Mouse (Mus musculus) neural tube, embryonic 14.5 days (tissue): ENCODE data around the gene Itga1. TPM values are rescaled to one million over a fixed set of nuclear protein-coding genes. Genes with fewer than 3 reads are reported as not detected.

Experiments used
- ATAC-seq: fragments of 200-750 bp; cut with Nextera tagmentation; 2 replicates; pipeline ENCODE4 v1.8.0; 2017; ENCODE audit warnings: low read depth, mild to moderate bottlenecking, moderate TSS enrichment, moderate library complexity
- H3K27ac ChIP-seq: fragments of 300-500 bp; sonication (generic); 2 replicates; pipeline ENCODE4 v1.5.1; 2014; ENCODE audit warnings: low read depth, mild to moderate bottlenecking, control low read depth, low read length, moderate library complexity, mixed read lengths
- H3K27me3 ChIP-seq: fragments of 300-500 bp; sonication (generic); 2 replicates; pipeline ENCODE4 v1.6.1; 2014; ENCODE audit warnings: low read length; ENCODE audit not compliant: control insufficient read depth, insufficient read depth
- H3K36me3 ChIP-seq: fragments of 300-500 bp; sonication (generic); 2 replicates; pipeline ENCODE4 v1.6.1; 2014; ENCODE audit warnings: low read length, mixed read lengths; ENCODE audit not compliant: control insufficient read depth, insufficient read depth
- H3K4me1 ChIP-seq: fragments of 300-500 bp; sonication (generic); 2 replicates; pipeline ENCODE4 v1.6.1; 2014; ENCODE audit warnings: low read length; ENCODE audit not compliant: control insufficient read depth, insufficient read depth
- H3K4me2 ChIP-seq: fragments of 300-500 bp; sonication (generic); 2 replicates; pipeline ENCODE4 v1.6.1; 2014; ENCODE audit warnings: mild to moderate bottlenecking, low read depth, low read length, control low read depth
- H3K4me3 ChIP-seq: fragments of 300-500 bp; sonication (generic); 2 replicates; pipeline ENCODE4 v1.5.1; 2014; ENCODE audit warnings: low read depth, low read length, control low read depth, mixed read lengths
- H3K9ac ChIP-seq: fragments of 300-500 bp; sonication (generic); replicated peaks from 2 replicates; pipeline ENCODE4 v1.6.1; 2014; ENCODE audit warnings: low read depth, mild to moderate bottlenecking, control low read depth, low read length, mixed read lengths
- H3K9me3 ChIP-seq: fragments of 300-500 bp; sonication (generic); 2 replicates; pipeline ENCODE4 v1.6.1; 2016; ENCODE audit warnings: low read length; ENCODE audit not compliant: control insufficient read depth
- WGBS: fragments of 180-500 bp; shearing (Covaris S2); extraction: QIAGEN DNeasy Blood & Tissue Kit; methylation state at CpG from one replicate; pipeline ENCODE4 v1.1.7; 2014; 5-methylcytosine and 5-hydroxymethylcytosine counted together
- polyA plus RNA-seq: library from polyadenylated mRNA; unstranded; fragments of >200 nt; fragmentation: Nextera tagmentation; extraction: Ambion mirVana; gene quantifications from 2 replicates; pipeline ENCODE4 v1.2.1, GENCODE M21; 2014

Gene Itga1
- polyA plus RNA-seq, 1 experiment from 2014 or later, result 4.6 TPM

DNA sequence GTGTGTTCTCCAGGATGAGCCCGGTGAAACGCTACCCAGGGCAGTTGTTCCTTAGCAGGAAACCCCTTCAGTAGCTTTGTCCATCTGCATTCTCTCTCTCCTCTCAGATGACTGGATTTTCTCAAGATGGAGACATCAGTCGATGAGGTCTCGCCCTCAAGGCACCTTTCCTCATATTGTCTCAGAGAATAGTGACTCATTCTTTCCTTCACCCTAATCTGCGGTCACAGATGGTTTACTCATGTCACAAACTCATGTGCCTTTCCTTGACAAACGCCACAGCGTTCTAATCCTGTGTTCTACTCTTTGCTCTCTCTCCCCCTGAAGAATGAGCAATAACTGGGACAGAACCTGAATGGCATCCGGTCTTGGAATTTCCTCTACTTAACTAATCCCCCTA lies 5.7 kb upstream of the Itga1 start:
- no peak overlapping the region for H3K4me2 ChIP-seq
- H3K4me3 ChIP-seq, result no peak overlapping the region
- no peak for ATAC-seq
- H3K9me3 ChIP-seq, result no peaks in the 10 kb centered on the region
- WGBS, result 92% methylated on average over 8 of the region's 8 CpGs
- no peak overlapping the region for H3K9ac ChIP-seq
- no peaks in the 10 kb centered on the region for H3K27me3 ChIP-seq
- no peaks in the 10 kb centered on the region for H3K4me1 ChIP-seq
- no peaks in the 10 kb centered on the region for H3K36me3 ChIP-seq
- no peak overlapping the region for H3K27ac ChIP-seq

DNA sequence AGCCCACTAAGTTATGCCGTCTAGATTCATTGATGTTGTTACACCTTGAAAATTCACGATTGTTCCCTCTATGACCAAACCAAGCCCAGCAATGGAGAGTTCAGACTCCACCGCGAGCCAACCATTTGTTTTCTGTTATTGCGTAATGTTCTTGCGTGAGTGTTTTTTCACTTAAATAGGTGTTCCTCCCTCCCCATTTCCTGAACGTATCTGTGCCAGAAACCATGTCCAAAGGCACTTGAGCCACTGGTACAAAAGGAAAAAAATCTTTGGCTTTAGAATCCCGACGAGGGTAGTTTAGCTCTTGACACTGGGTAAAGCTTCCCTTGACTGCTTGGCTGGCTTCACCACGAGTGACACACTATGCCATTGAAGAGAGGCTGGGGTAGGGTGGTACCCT lies 4.4 kb upstream of the Itga1 start:
- no peak overlapping the region for H3K9ac ChIP-seq
- H3K27ac ChIP-seq, result no peak overlapping the region
- no peak overlapping the region for H3K4me3 ChIP-seq
- H3K4me1 ChIP-seq, result 0 out of 2 replicates have a peak, but pooled peaks cover 2% of the 10 kb centered on the region
- 93% methylated on average over 10 of the region's 10 CpGs for WGBS
- no peak for ATAC-seq
- H3K9me3 ChIP-seq, result no peaks in the 10 kb centered on the region
- no peak overlapping the region for H3K4me2 ChIP-seq
- H3K27me3 ChIP-seq, result peaks cover 5% of the 10 kb centered on the region
- no peaks in the 10 kb centered on the region for H3K36me3 ChIP-seq

- Histone ChIP-seq H3K4me3 (no peak overlapping the region), H3K9ac (no peak overlapping the region), H3K9me3 (no peaks in the 10 kb centered on the region), H3K4me2 (no peak overlapping the region), H3K36me3 (no peaks in the 10 kb centered on the region), H3K27me3 (peaks cover 16% of the 10 kb centered on the region), H3K27ac (no peak overlapping the region), H3K4me1 (0 out of 2 replicates have a peak, but pooled peaks cover 2% of the 10 kb centered on the region)
- 100% methylated on average over 2 of the region's 2 CpGs for WGBS
- ATAC-seq, result no peak
Measured at GRCm38 (mm10) chr13:115102754-115103153, 990 bp upstream of the Itga1 start.

- Histone ChIP-seq H3K9me3 (no peaks in the 10 kb centered on the region), H3K36me3 (no peaks in the 10 kb centered on the region), H3K27ac (no peak overlapping the region), H3K4me3 (peak overlapping the region; percentile 41), H3K27me3 (peaks cover 16% of the 10 kb centered on the region), H3K4me1 (0 out of 2 replicates have a peak, but pooled peaks cover 2% of the 10 kb centered on the region), H3K4me2 (peak overlapping the region; percentile 96; the same call in 1 of the 2 replicates), H3K9ac (no peak overlapping the region)
- WGBS, result 20% methylated on average over 11 of the region's 11 CpGs
- no peak for ATAC-seq
Measured at GRCm38 (mm10) chr13:115100381-115101177, 1.2 kb downstream of the Itga1 start.

- H3K4me2 ChIP-seq, result peak overlapping the region; percentile 11; the same call in 1 of the 2 replicates
- ATAC-seq, result no peak
- H3K4me1 ChIP-seq, result 0 out of 2 replicates have a peak, but pooled peaks cover 2% of the 10 kb centered on the region
- no peak overlapping the region for H3K4me3 ChIP-seq
- H3K27ac ChIP-seq, result no peak overlapping the region
- no peak overlapping the region for H3K9ac ChIP-seq
- no peaks in the 10 kb centered on the region for H3K9me3 ChIP-seq
- H3K36me3 ChIP-seq, result no peaks in the 10 kb centered on the region
- 81% methylated on average over 9 of the region's 9 CpGs for whole genome bisulfite sequencing
- H3K27me3 ChIP-seq, result peaks cover 16% of the 10 kb centered on the region
Measured at GRCm38 (mm10) chr13:115099381-115099780, 2.4 kb downstream of the Itga1 start.

GRCm38 (mm10) chr13:115098227-115098626 lies 3.5 kb downstream of the Itga1 start:
- no peak for ATAC-seq
- Histone ChIP-seq H3K4me1 (0 out of 2 replicates have a peak, but pooled peaks cover 2% of the 10 kb centered on the region), H3K4me3 (no peak overlapping the region), H3K36me3 (no peaks in the 10 kb centered on the region), H3K27me3 (peaks cover 16% of the 10 kb centered on the region), H3K4me2 (no peak overlapping the region), H3K9me3 (no peaks in the 10 kb centered on the region), H3K9ac (no peak overlapping the region), H3K27ac (no peak overlapping the region)
- 80% methylated on average over 3 of the region's 3 CpGs for whole genome bisulfite sequencing

- Histone ChIP-seq H3K4me1 (0 out of 2 replicates have a peak, but pooled peaks cover 2% of the 10 kb centered on the region), H3K27me3 (peaks cover 16% of the 10 kb centered on the region), H3K4me2 (no peak overlapping the region), H3K27ac (no peak overlapping the region), H3K4me3 (no peak overlapping the region), H3K36me3 (no peaks in the 10 kb centered on the region), H3K9ac (no peak overlapping the region), H3K9me3 (no peaks in the 10 kb centered on the region)
- ATAC-seq, result no peak
- 60% methylated on average over 5 of the region's 5 CpGs for WGBS
Measured at GRCm38 (mm10) chr13:115096965-115097364, 4.8 kb downstream of the Itga1 start.

DNA sequence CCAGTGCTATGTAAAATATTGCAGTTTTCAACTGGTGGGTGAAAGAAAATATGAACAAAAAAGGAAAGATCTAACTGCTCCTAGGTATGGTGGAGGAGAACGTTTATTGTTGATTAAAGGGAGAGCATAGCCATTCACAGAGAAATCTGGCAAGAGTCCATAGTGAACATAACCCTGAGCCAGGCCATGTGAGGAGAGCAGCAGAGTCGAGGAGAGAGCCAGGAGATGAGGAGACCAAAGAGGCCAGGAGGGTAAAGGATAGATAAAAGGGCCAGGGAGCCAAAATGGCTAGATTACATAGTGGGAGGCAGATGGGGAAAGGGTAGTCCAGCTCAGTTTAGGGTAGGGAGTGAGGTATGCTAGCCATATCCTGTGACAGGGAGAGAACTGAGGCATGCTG lies 5.5 kb downstream of the Itga1 start:
- H3K4me1 ChIP-seq, result 0 out of 2 replicates have a peak, but pooled peaks cover under 1% of the 10 kb centered on the region
- H3K4me2 ChIP-seq, result no peak overlapping the region
- no peak for ATAC-seq
- no peak overlapping the region for H3K27ac ChIP-seq
- H3K4me3 ChIP-seq, result no peak overlapping the region
- 49% methylated on average over 2 of the region's 2 CpGs for WGBS
- no peak overlapping the region for H3K9ac ChIP-seq
- no peaks in the 10 kb centered on the region for H3K9me3 ChIP-seq
- H3K36me3 ChIP-seq, result no peaks in the 10 kb centered on the region
- peaks cover 11% of the 10 kb centered on the region for H3K27me3 ChIP-seq

DNA sequence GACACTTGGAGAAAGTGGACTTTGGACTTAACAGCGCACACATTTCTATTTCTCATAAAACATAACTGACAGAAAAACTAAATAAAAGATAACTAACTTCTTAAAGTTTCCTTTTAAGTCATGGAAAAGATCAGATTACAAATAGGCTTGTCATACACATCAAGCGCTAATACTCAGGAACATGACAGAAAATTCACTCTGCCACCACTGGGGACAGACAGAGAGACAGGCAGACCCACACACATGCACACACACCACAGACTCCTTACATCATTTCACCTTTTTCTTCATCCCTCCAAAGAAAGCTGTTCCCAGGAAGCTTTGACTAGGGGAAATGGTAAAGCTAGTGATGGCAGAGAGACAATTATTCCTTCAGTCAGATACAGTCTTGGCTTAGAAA lies 6.4 kb downstream of the Itga1 start:
- WGBS, result 98% methylated on average over 2 of the region's 2 CpGs
- Histone ChIP-seq H3K9me3 (no peaks in the 10 kb centered on the region), H3K36me3 (no peaks in the 10 kb centered on the region), H3K4me1 (no peaks in the 10 kb centered on the region; the same call in 1 of the 2 replicates), H3K27me3 (peaks cover 6% of the 10 kb centered on the region), H3K27ac (no peak overlapping the region), H3K4me3 (no peak overlapping the region), H3K4me2 (no peak overlapping the region), H3K9ac (no peak overlapping the region)
- ATAC-seq, result no peak
